Mouse (Mus musculus): ENCODE results near the gene Acta1.

GRCm38 (mm10) chr8:123847546-123847945 is 47.0 kb downstream of the Acta1 start:
- TF ChIP-seq POLR2A (IDR thresholded peaks at IDR 0.05; ENCODE audit: control insufficient read depth, low read depth, low read length), result no peak
- no peak for TF ChIP-seq CTCF (IDR thresholded peaks at IDR 0.05; ENCODE audit: control insufficient read depth, insufficient read depth, insufficient replicate concordance, low read depth, low read length)

All from testis, adult 2 months (tissue).